Mouse (Mus musculus): Measurements from ENCODE around the gene Yif1b.

Gene Yif1b

GRCm38 (mm10) chr7:29280801-29281200, 42.7 kb downstream of the Yif1b start:
- DNase-seq (ENCODE audit: low read depth), result no peak

GRCm38 (mm10) chr7:29281201-29282073, 43.3 kb downstream of the Yif1b start, which contains the start of gene Spint2:
Spint2 (minus strand) TSS chr7:29281912.
- DNase-seq (ENCODE audit: low read depth), result peak; percentile 20

- DNase-seq (ENCODE audit: low read depth), result no peak
Measured at GRCm38 (mm10) chr7:29282074-29282554, 44.0 kb downstream of the Yif1b start.

- DNase-seq (ENCODE audit: low read depth), result no peak
Measured at GRCm38 (mm10) chr7:29283876-29284275, 45.7 kb downstream of the Yif1b start.

GRCm38 (mm10) chr7:29284523-29284922, 46.4 kb downstream of the Yif1b start:
- DNase-seq (ENCODE audit: low read depth), result no peak

- no peak for DNase-seq (ENCODE audit: low read depth)
Measured at GRCm38 (mm10) chr7:29287481-29287880, 49.4 kb downstream of the Yif1b start.

- DNase-seq (ENCODE audit: low read depth), result no peak
Measured at GRCm38 (mm10) chr7:29288079-29288478, 50.0 kb downstream of the Yif1b start.

GRCm38 (mm10) chr7:29288942-29289638, 51.0 kb downstream of the Yif1b start, which contains the start of gene Ppp1r14a:
Ppp1r14a (plus strand) TSS chr7:29289308.
- peak; percentile 56 for DNase-seq (ENCODE audit: low read depth)

- no peak for DNase-seq (ENCODE audit: low read depth)
Measured at GRCm38 (mm10) chr7:29289856-29290255, 51.7 kb downstream of the Yif1b start.

- no peak for DNase-seq (ENCODE audit: low read depth)
Measured at GRCm38 (mm10) chr7:29290691-29291485, 52.8 kb downstream of the Yif1b start.

GRCm38 (mm10) chr7:29291616-29292457, 53.7 kb downstream of the Yif1b start:
- no peak for DNase-seq (ENCODE audit: low read depth)

GRCm38 (mm10) chr7:29292458-29293098, 54.4 kb downstream of the Yif1b start:
- no peak for DNase-seq (ENCODE audit: low read depth)

- no peak for DNase-seq (ENCODE audit: low read depth)
Measured at GRCm38 (mm10) chr7:29293131-29294065, 55.3 kb downstream of the Yif1b start.

- no peak for DNase-seq (ENCODE audit: low read depth)
Measured at GRCm38 (mm10) chr7:29294111-29294761, 56.1 kb downstream of the Yif1b start.

GRCm38 (mm10) chr7:29295861-29296647, 57.9 kb downstream of the Yif1b start:
- no peak for DNase-seq (ENCODE audit: low read depth)

GRCm38 (mm10) chr7:29296998-29297397, 58.9 kb downstream of the Yif1b start:
- DNase-seq (ENCODE audit: low read depth), result no peak
